Mouse (Mus musculus): ENCODE results near the gene Ankrd42. TPM values are rescaled to one million over a fixed set of nuclear protein-coding genes. Genes with fewer than 3 reads are reported as not detected.

Ankrd42 gene
- 0.33 TPM for polyA plus RNA-seq (2017; shearing (Covaris generic))

DNA sequence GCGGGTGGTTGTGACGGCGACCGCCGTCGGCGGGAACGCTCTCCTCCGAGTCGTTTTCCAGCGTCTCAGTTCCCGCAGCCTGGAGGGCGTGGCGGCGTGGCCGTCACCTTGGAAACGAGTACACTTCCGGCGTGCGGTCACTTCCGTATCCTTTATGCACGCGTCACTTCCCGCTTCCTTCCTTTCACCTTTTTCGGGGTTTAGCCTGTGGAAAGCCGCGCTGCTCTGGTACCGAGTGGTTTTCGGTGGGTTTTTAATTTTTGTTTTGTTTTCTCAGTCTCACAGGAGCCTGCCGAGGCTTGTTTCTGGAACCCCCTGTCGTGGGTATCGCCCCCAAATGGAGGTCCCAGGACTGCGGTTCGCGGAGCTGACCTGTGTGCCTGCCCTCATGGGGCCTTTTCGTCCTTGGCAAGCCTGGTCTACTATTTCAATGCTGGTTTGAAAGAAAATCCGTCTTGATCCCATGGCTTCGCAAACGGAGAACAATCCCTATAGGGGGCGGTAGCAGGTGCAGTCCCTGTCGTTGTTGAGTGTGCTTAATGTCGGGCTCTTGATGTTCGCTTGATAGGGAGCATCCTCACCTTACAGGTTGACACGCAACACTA, at the start of gene Ankrd42:
TSS of gene Ankrd42 (minus strand) at position 122 of the 605 bp plus-strand sequence.

DNA sequence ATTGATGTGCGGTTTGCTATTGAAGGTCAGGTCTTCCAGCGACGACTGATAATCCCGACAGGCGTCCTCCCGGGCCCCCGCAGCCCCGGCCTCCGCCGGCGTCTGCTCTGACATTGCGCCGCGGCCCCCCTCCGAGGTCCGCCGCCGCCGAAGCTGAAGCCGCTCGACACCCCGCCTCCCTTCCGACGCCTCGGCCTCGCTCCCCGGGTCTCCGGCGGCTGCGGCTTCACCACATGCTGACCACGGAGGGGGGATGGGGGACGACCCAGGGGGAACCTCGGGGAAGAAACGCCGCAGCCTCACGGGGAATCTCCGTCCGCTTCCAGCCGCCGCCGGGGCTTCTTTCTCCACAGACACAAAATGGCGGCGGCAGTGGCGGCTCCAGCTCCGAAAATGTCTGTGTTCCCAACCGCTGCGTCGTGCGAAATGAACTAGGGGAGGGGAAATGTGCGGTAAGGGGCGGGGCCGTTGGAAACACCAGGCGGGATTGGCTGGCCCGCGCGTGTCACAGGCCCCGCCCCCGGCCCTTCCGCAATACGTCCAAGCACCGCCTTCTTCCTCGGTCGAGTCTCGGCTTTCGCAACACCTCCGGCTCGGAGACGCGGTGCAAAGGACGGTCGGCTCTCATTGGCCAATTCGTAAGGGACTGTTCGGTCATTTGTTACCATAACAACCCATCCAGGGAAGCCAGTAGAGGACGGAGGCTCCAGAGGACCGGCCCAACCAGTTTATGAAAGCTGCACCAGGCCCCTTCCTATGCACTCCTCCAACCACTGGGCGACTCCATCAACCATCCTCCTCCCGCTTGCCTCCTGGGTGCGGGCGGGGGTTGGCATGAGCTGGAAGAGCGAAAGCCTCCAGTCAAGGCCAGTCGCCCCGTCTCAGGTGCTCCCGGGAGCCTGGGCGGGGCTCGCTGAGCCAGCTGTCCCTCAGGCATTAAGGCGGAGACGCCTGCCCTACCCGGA, 32.8 kb upstream of the Ankrd42 start, which contains the start of gene Pcf11:
TSS of gene Pcf11 (minus strand) at position 428 of the 965 bp plus-strand sequence.

DNA sequence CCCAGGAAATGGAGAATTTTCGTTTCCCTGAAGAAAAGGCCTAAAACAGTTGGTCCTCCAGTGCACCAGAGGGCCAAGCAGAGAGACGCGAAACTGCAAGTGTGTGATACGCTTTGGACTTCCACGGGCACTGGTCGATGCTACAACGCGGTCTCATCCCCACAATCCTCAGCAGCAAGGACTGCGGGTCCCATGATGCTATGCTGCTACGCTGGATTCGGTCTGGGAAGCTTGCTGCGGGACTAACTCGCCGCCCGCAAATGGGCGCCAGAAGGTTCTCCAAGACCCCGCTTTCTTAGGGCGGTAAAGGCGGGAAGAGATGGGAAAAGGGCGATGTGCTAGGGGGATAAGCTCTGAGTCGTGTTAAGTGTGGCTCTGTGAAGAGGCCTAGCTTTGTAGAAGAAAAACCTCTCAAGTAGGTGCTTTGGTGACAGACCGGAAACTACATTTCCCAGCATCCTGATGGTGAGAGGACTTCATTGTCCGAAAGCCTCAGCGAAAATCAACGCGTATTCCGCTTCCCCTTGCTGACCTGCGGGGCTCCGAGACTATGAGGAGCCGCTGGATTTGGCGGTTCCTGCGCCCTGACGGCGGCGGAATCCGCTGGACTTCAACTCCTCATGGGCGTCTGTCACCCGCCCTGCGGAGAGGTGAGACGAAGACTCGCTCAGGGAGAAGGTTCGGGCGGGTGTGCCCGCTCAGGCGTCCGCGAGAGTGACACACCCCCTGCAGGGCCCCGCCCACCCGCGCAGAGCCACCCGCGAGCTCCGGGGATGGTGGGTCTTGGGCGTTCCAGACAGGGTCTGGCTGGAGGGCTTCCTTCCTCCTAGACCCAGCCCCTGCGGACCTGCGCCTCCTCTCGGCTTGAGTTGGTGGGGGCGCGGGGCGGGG, 75.7 kb downstream of the Ankrd42 start, which contains the start of gene Ccdc90b:
TSS of gene Ccdc90b (plus strand) at position 164 of the 891 bp plus-strand sequence.

Other genes starting within 250 kb of the Ankrd42 start
- gene Ccdc90b, start 76.0 kb downstream of the Ankrd42 start, polyA plus RNA-seq (2017; shearing (Covaris generic)), result 22.4 TPM
- gene Pcf11, start 32.8 kb upstream of the Ankrd42 start, polyA plus RNA-seq (2017; shearing (Covaris generic)), result 34.4 TPM
- 0.22 TPM for gene Rab30, start 104.5 kb upstream of the Ankrd42 start, polyA plus RNA-seq (2017; shearing (Covaris generic))
- gene Ddias, start 237.1 kb upstream of the Ankrd42 start, polyA plus RNA-seq (2017; shearing (Covaris generic)), result 4.3 TPM
- 21.8 TPM for gene Prcp, start 237.3 kb upstream of the Ankrd42 start, polyA plus RNA-seq (2017; shearing (Covaris generic))

All from inflammation-experienced regulatory T-cells, adult 16 weeks (primary cell).